Comparison of ENCODE assay signal across 22 mouse cellular contexts in genomic region chr12:11212881-11213280, GRCm38 (mm10). TPM values are rescaled to one million over a fixed set of nuclear protein-coding genes. Genes with fewer than 3 reads are reported as not detected.
DNase-seq lines count a peak whose midpoint lies in the region.
"Had no signal": no experiment of that assay in that cellular context is flagged by ENCODE, and none has a peak within 500 bp of the region (broad histone marks: within the 10 kb centered on the region; RNA-seq: fewer than 3 reads in every experiment).

No protein-coding gene starts in this region.

- intact Hi-C loops in heart, postnatal 14 days (cut with DNase I), result no loop called here
- intact Hi-C loops in left cerebral cortex, postnatal 25 days (cut with DNase I), result no loop called here

- DNase-seq in heart, adult 11 months, result peak; percentile 95
- DNase-seq in heart, postnatal 14 days, result no peak
- peak; percentile 7 for DNase-seq in adipocyte (ENCODE audit: low spot score)
- DNase-seq in mesoderm, embryonic 11.5 days (ENCODE audit: low read depth, low spot score), result peak; percentile 35
- DNase-seq in left cerebral cortex, postnatal 25 days (ENCODE audit: low spot score in 2 of 2), result no peak
- DNase-seq in kidney, adult 9 months, result no peak
- DNase-seq: adrenal gland, postnatal 10 days; adrenal gland, postnatal 36 days; B cell, adult 2 months; cerebellum, adult 2 months; cerebellum, adult 9-11 months; cerebellum, postnatal 25 days; gastrocnemius, adult 2 months; gastrocnemius, postnatal 14 days; heart, postnatal 36 days; kidney, adult 11 months had no signal

RNA-seq across cellular contexts. Expression of gene Msgn1, which starts 4.1 kb away (rescaled TPM):
- not detected for total RNA-seq in heart, postnatal 14 days (2021)
- total RNA-seq in left cerebral cortex, postnatal 25 days (2021), result not detected
- total RNA-seq: adrenal gland, adult 18-20 months; adrenal gland, postnatal 10 days; adrenal gland, postnatal 36 days; CH12.LX; common myeloid progenitor, adult 5-6 weeks; G1E; gastrocnemius, adult 2 months; gastrocnemius, postnatal 14 days; gastrocnemius, postnatal 4 days; heart, adult 18-20 months; heart, postnatal 36 days had no signal

RNA-seq across cellular contexts. Expression of gene Gen1, which starts 52.7 kb away (rescaled TPM):
- total RNA-seq in heart, postnatal 14 days (2021), result 1 to 10 TPM; 1.9 to 2.4 TPM
- 1 to 10 TPM; 1.7 to 2.2 TPM for total RNA-seq in left cerebral cortex, postnatal 25 days (2021)

RNA-seq across cellular contexts. Expression of gene Smc6, which starts 52.8 kb away (rescaled TPM):
- total RNA-seq in heart, postnatal 14 days (2021), result 10 to 100 TPM; 41.2 to 45.0 TPM
- 10 to 100 TPM; 29.2 to 38.0 TPM for total RNA-seq in left cerebral cortex, postnatal 25 days (2021)

Comparison
In these comparisons a context has a peak if more than half of its experiments do, and no peak if none do; other contexts are left out.
1. DNase-seq: peak in heart, adult 11 months (single experiment), adipocyte (single experiment) and mesoderm, embryonic 11.5 days (single experiment); none in heart, postnatal 14 days (0 of 2), left cerebral cortex, postnatal 25 days (0 of 2) and kidney, adult 9 months (single experiment).